Mouse (Mus musculus) testis, adult 2 months (tissue): ENCODE data around the gene Vps35l.

Experiments
- CTCF ChIP-seq: fragments of 200-500 bp; IDR thresholded peaks from 2 replicates; pipeline ENCODE4 v1.5.1; 2012; ENCODE audit warnings: low read depth, mild to moderate bottlenecking, inconsistent platforms, low read length, moderate library complexity; ENCODE audit not compliant: control insufficient read depth, insufficient read depth, insufficient replicate concordance
- POLR2A ChIP-seq: fragments of 200-500 bp; IDR thresholded peaks from 2 replicates; pipeline ENCODE4 v1.6.1; 2012; ENCODE audit warnings: low read depth, mild to moderate bottlenecking, inconsistent platforms, low read length, moderate library complexity; ENCODE audit not compliant: control insufficient read depth

GRCm38 (mm10) chr7:118841796-118842195 is 101.8 kb downstream of the Vps35l start:
- TF ChIP-seq POLR2A (no peak), CTCF (no peak)
